Mouse (Mus musculus): Measurements from ENCODE around the gene Ano6.
A peak's percentile ranks its signal among the peaks of the same experiment; 100 is the strongest.

Gene Ano6

DNA sequence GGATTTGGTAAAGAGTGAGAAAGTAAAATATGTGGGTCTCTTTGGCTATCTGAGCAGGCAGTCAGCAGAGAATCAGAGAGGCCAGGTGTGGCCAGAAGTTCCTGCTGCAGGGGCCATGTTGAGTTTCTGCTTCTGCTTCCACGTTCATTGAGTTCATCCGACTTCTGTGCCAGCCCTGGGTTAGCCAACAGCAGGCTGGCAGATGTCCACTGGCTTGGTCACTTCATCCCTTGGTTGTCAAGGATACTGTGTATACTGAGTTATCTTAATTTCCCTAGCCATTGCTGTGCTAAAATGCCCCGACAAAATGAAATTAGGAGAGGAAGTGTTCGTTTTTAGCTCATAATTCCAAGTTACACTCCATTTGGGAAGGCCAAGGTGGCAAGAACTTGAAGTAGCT is 21.1 kb upstream of the Ano6 start:
- DNase-seq, result peak; percentile 16 to 51

DNA sequence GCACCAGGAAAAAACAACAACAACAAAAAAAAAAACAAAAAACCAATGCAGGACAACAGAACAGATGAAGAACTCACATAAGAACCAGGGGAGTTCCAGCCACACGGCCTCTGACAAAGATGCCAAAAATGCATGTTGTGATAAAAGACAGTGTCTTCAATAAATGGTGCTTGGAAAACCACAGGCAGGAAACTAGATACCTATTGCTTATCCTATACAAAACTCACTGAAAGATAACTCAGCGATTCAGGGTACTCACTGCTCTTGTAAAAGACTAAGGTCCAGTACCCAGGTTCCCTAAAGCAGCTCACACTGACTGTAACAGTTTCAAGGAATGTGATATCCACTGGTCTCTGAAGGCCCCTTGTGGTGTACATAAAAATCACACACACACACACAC is 20.3 kb upstream of the Ano6 start:
- DNase-seq, result no peak

DNA sequence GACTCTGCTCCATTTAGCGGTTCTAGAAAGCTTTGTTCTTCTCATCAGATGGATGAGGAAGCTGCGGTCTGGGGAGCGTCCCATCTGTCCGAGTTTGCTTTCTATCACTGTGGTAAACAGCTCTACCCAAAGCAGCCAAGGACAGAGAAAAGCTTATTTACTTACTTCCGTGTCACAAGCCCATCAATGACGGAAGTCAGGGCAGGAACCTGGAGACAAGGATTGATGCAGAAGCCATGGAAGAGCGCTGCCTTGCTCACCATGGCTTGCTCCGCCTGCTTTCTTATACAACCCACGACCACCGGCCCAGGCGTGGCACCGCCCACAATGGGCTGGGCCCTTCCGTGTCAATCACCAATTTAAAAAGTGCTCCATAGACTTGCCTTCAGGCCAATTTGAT is 18.3 kb upstream of the Ano6 start:
- DNase-seq, result no peak

DNA sequence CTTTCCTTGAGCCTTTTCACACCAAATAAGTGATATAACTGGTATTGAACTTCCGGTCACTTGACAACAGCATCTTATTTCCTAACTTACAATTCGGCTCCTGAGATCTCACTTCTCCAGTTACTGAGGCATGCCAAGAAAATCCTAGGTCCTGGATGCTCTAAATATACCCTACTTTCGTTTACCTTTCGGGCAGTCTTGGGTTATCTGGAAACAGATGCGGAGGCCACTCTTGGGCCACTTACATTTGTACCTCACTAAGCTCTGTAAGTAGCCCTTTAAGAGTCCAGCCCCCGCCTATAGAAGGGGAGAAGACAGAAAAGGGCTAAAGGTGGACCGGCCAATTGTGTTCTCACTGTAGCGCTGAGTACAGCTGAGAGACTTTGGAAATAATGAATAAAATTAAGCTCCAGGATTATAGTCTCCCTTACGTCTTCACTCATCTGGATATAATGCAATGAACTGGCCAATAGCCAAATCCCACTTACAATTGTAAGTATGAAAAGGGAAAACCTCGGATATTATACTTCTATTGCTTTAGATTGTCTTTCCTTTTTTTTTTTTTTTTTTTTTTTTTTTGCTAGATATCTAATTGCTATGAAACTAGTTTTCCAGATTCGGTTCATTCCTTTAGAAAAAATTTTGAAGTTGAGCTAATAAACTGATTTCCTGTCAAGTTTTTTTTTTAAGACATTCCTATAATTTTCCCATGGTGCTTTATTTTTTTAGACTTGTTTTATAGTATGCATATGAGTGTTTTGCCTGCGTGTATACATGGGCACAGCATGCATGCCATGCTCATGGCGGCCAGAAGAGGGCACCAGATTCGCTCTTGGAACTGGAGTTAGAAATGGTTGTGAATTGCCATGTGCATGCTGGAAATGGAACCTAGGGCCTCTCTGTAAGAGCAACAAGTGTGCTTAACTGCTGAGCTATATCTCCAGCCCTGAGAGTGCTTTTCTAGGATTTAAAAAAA is 17.5 kb upstream of the Ano6 start:
- peak; percentile 61 to 72 for DNase-seq

DNA sequence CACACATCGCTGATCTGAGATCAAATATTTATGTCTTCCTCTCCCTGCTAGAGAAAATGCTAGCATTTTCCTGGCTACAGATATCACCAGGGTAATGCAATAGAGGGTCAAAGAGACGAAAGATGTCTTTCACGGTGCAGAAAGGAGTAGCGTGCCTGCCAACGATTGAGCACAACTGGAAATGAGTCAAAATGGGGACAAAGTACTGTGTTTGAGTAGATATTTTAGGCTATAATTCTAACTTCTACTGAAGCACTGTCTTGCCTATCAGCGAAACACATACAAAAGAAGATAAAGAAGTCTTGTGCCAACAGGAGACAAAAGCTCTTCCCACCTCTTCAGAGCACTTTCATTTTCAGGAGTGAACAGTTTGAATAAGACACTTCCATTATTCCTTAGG is 16.4 kb upstream of the Ano6 start:
- no peak for DNase-seq

DNA sequence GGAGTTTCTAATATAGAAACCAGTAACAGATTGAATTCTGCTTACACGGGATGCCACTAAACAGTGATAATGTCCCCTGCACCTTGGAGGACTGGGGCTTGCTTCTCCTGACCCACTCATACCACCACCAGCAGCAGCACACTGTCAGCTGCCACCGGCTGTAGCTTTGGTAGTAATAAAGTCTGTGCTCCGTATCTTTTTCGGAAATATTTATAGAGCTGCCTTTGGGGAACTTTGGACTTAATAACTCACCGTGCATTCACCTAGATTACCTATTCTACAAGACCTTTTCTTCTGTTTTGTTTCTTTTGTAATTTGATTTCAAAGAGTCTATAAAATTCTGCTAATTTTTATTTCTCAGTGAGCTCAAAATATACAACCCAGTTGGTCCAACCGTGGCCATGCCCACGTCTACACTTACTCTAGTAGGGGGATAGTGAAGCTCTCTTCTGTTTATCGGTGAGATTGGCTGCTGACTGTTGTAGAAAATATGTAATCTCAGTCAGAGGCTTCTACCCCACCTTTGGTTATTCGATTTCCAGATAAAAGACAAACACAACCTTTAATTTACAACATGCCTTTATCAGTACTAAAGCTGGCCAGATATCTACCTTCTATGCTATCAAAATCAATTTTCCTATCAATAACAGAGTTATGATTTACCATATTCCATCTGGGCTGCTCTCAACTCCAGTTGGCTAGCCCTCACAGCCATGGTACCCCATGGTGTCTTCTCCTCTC is 15.8 kb upstream of the Ano6 start:
- DNase-seq, result no peak

DNA sequence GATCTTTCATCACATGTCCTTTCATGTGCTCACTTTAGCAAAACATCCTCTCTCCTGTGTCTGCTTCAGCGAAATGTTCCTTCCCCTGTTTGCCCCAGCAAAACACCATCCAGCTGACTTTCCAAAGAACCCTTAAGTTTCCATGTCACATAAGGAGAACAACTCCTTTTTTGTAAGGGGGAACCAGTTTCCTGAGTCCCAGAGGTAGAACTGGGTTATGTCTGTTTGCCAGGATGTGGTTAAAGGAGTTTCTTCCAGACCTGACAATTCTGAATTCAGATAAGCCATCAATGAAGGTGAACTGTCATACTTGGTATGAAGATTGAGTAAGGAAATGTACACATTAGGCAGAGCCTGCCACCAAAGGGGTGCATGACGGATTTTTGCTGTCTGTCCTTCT is 12.9 kb upstream of the Ano6 start:
- DNase-seq, result no peak

DNA sequence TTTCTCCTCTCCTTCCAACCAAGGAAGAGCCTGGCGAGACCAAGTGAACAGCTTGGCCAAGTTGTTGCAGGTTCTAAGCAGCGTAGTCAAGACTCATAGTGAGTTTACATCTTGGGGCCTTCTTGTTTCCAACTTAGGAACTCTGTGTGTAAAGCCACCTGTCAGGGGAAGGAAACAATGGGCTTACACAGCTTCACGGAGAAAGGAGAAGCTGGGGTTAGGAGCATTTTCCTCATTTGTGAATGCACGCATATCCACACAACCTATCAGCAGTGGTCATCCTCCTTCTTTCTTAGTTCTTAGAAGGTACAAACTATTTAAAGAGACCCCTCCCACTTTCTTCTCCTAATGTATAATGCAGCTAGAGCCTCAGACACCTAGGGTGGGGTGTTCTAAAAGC is 11.9 kb upstream of the Ano6 start:
- no peak for DNase-seq

DNA sequence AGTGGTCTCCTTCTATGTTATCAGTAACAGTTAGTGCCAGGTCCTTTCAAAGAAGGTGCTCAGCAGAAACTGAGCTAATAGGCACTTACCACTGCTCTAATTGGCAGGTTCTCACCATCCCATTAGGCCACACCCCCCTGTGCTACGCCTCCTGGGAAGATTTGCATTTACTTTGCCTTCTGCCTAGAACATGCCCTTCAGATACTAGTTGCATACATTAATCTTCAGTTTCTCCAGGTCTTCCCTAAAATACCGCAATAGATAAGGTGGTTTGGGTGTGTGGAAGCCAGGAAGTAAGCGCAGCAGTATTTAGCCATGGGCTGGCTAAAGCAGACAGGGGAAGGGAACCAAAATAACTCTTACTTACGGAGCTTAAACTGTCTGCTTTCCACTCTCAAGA is 4.0 kb upstream of the Ano6 start:
- DNase-seq, result no peak

DNA sequence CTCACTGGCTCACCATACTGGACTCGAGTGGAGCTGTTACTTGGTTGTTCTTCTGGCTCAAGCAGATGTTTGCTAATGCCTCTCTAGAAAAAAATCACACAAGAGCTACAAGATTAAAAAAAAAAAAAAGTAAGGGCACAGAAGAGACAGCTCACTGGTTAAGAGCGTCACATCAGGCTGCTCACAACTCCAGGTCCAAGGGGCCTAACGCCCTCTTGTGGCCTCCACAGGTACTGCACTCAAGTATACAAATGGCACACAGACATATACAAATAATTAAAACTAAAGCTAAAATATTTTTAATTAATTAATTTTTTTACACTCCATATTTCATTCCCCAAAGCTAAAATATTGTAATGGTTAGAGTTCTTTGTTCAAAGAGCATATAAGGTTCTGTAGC is 3.1 kb upstream of the Ano6 start:
- DNase-seq, result peak in 1 of 2 experiments; percentile 26

DNA sequence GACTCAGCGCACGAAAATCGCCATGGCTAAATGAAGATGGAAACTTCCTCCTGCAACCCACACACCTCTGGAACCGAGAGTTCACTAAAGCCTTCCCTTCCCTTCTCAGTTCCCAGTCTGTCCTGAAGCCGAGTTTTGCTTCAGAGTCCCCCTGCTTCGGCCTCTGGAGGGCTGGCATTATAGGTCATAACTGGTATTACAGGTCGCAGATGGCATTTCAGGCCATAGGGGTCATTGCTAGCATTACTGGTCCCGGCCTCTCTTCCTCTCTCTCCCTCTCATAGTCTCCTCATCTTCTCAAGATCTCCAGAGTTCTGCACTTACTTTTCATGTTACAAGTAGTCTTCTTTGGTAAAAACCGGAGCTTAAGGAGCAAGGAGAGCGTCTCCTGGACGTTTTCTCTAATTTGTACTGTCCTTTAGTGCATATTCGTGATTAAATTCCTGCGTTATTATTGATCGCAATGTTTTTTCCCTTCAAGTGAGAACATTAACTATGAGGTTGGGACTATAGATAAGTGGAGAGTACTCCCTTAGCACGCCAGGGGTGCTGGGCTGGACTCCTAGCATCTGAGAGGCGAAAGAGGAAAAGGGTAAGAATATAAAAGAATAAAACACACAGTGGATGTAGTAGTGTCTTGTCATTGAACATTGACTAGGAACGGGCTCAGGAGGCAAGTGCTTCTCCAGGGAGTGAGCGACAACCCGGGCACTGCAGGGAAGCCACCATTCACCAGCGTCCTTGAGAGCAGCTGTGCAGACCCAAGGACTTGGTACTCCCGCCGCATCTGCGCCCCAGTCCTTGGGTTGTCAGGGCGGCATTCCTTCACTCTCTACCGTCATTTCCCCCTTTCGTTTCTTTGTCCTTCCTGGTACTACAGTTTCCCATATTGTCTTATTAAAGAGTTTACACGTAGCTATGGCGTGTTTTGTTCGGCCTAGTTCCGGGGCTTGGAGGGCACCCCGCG is 798 bp upstream of the Ano6 start:
- DNase-seq, result no peak

DNA sequence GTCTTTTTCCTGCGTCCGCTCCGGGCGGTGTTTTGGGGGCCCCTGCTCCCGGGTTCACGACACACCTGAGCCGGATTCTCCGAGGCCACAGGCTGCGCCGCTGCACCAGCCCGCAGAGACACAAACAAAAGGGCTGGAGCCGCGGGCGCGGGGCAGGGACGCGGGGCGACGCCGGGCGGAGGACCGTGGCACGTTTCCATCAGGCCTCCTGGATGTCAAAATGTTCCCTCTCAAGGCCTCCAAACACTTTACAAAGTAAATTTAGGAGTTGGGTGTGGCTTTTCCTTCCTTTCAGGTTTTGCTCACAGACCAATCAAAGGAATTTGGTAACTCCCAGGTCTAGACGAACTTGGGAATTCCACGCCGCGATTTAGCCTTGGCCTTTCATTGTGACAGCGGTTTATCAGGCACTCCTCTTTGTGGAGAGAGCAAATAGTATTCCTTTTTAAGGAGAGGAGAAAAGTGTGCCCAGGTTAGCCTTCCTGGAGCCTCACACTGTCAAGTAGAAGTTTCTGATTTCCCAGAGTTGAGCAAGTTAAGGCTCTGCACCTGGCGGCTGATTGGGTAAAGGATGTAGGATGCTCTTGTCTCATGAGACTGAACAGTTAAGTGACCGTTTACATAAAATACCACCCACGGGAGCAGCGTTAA is 623 bp downstream of the Ano6 start:
- DNase-seq, result peak in 1 of 2 experiments; percentile 46

DNA sequence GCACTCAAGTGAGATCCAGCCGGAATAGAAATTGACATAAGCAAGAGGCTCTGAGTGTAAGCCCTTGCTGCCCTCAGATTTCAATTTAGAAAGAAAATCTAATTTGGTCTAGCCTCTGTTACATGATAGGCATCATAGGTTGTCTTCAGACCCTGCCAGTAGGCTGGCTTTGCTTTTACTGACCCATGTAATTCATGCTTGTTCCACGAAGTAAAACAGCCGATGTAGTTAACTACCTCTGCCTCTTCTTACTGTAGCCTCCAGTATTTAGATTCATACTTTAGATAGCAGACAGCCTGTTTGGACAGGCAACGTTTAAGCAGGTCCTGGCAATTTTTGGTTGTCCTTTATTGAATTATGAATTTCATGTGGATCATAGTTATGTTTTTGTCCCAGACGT is 1.2 kb downstream of the Ano6 start:
- no peak for DNase-seq

DNA sequence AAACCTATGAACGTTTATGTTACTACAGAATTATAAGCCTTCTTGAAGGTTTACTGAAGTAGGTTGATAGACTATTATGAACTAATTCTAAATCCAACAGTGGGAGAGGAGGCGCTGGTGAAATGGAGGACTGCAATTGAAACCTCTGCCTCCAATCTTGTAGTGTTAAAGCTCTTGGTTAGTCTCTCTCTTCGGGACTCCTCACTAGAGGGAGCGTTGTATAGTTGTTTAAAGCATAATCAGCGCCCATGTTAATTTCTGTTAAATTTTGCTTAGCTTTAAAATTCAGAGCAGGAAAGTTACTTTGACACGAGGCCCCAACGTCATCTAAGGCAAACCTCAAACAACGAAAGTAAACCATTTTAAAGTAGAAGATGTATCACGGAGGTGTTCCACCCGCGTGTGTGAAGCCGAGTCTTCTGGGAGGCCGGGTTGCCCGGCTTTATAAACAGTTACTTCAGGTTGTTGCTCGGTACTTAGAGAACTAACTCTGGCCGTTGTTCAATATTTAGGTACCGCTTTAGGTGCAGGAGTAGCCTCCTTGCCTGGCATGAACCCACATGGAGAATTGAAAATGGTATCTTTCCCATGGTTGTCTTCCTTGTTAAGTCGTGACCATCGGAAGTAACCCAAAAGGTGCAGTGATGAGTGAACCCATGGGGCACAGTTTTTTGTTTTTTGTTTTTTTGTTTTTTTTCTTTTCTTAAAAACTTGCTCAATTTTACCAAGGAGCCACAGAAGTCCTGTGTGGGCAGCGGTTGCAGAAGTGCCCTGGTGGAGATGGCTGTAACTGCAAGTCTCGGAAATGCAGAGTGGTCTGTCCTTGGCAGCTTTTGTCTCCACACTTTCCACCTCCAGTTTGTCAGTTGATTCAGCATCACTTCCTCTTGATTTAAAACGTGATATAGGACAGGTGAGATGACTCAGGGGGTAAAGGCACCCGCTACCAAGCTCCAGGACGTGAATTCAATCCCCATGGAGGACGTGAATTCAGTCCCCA is 1.9 kb downstream of the Ano6 start:
- peak in 1 of 2 experiments; percentile 32 for DNase-seq

DNA sequence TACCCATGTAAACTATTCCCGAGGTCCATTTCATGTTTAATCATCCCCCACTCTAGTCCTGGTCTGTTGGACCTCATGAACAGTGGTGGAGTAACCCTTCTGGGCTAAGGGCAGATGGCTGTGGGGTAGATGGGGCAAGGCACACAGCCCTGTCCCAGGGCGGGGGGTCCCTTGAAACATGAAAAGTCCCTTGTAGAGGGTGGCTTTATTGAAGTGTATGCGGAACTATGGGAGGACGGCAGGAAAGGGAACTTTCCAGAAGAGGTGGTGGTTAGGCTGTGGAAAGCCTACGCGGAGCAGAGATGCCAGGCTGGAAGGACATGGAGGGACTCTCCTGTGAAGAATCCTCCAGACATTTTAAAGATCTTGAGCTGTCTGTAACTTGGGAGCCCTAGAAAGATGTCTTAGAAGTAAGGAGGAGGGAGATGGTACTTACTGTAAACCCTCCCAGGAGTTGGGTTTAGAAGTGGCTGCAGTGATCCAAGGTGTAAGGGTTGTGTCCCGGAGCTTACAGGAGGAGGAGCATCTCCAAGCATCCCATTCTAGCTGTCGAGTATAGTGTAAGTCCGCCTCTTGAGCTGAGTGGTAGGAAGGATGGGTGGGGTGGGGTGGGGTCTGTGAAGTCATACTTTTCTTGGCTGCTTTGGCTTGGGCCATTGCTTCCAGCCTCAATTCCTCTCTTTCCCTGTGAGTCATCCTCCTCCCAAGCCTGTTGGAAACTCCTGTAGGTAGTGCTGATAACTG is 3.3 kb downstream of the Ano6 start:
- DNase-seq, result no peak

DNA sequence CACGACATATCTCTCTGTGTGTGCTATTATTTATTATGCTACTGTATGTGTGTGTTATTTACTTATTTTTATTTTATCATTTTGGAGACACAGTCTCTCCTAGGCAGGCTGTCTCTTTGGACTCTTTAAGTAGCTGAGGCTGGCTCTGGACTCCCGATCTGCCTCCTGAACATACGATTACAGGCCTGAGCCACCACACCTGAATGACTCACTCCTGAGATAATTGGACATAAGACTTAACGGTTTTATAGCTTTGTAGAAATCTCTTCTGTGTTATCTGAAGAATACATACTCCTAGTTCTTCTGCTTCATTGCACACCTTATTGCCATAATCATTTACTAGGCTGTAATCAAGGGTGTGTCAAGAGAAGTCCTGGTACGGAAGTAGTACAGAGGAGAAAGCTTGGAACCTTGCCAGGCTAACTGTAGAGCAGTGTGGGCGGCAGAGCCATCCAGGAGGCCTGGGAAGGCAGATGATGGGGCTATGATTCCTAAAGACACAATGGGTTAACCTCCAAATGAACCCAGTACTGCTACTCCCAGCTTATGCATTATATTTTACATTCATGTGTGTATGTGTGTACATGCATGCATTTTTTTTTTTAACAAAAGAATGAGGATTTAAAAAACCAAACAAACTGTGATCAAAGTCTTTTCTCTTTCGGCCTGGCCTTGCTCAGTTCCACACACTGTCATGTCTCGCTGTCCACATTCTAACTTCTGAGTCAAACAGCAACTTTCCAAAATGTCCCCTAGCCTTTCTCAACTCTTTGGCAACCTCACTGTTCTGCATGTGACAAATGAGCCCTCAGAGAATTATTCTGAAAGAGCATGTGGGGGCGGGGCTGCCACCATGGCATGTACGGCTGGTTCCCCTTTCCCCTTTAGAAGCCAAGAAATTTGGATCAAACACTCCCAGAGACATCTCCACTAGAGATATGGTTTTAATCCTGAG is 4.2 kb downstream of the Ano6 start:
- DNase-seq, result no peak

DNA sequence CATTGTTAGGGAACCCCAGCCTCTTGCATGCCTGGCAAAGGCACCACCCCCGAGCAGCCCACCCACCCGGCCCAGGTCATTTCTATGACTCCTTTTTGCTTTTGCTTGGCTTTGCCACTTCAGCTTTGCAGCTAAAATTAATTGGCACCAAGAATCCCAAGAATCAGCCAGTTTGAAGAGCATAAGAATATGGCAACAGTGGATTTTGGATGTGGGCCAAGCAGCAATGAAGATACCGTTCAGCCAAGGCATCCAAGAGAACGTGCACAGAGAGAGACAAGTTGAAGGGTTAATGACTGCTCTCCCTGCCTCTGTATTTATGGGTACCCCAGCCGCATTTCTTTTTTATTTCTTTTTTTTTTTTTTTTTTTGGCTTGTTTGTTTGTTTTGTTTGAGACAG is 5.4 kb downstream of the Ano6 start:
- peak in 1 of 2 experiments; percentile 12 for DNase-seq

DNA sequence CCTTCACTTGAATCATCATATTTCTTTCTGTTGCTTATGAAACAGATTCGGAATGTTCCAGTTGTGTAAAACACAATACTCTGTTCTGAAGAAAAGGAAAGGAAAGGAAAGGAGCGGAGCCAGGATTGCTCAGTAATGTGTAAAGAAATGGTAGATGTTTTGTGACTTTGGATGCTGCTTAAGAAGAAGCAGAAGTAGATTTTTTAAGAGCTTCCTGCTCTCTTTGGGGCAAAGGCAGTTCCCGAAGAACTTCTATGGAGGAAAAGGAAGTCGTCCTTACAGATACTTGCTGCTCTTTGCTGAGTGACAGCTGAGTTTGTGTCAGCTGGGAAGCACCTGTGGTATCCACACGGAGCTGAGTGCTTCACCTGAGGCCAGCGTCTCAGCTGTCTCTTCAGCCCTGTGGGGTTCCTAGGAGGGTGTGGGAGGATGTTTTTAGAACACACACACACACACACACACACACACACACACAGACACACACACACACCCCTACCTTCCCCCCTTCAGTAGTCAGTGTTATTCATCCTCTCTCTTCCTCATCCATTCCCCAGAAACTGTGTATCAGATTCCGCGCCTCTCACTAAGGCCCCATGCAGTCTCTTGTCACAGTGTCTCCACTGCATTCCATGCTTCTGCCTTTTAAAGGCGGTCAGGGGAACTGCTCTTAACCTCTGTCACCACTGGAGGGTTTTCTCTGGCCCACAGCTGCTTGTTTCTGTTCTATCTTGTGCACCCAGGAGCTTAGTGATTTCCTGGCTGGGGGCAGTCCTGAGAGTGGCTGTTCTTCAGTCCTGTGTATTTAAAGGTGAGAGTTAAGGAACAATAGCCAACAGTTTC is 6.7 kb downstream of the Ano6 start:
- no peak for DNase-seq
